Comparison of ENCODE assay signal across 9 mouse cellular contexts in the genomic region with DNA sequence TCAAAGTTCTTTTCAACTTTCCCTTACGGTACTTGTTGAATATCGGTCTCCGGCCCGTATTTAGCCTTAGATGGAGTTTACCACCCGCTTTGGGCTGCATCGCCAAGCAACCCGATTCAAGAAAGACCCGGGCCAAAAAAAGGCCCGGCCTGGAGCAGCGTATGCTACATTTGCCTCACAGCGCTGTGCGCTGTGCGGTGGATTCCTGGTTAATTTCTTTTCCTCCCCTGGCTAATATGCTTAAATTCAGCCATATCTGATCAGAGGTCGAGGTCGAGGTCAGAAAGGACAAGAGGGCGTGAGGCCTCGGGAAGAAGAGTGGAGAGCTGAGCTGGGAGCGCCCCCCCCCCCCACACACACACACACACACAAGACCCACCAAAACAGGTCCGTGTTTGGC. TPM values are rescaled to one million over a fixed set of nuclear protein-coding genes. Genes with fewer than 3 reads are reported as not detected.
DNase-seq lines count a peak whose midpoint lies in the region; ATAC-seq and TF ChIP-seq lines count a peak whose summit lies in the region.
"Had no signal": no experiment of that assay in that cellular context is flagged by ENCODE, and none has a peak within 500 bp of the region (broad histone marks: within the 10 kb centered on the region; RNA-seq: fewer than 3 reads in every experiment).

No protein-coding gene starts in this region.

- H3K9me3 ChIP-seq in kidney, embryonic 14.5 days (ENCODE audit: control insufficient read depth, low read length), result no peaks in the 10 kb centered on the region
- H3K9me3 ChIP-seq in embryonic facial prominence, embryonic 10.5 days, result no peaks in the 10 kb centered on the region
- H3K9me3 ChIP-seq: embryonic facial prominence, embryonic 13.5 days; lung, embryonic 15.5 days had no signal

- H3K27me3 ChIP-seq in kidney, embryonic 14.5 days (ENCODE audit: control insufficient read depth, insufficient read depth, low read length), result no peaks in the 10 kb centered on the region
- no peaks in the 10 kb centered on the region; the same call in none of the 2 replicates for H3K27me3 ChIP-seq in embryonic facial prominence, embryonic 10.5 days (replicated peaks; ENCODE audit: low read depth, poor library complexity, severe bottlenecking)
- no peaks in the 10 kb centered on the region for H3K27me3 ChIP-seq in heart, adult 2 months (ENCODE audit: control insufficient read depth, insufficient read depth, low read length)
- H3K27me3 ChIP-seq: lung, embryonic 15.5 days had no signal

- no peak overlapping the region for H3K4me3 ChIP-seq in kidney, embryonic 14.5 days (ENCODE audit: low read length)
- no peak overlapping the region for H3K4me3 ChIP-seq in embryonic facial prominence, embryonic 10.5 days
- H3K4me3 ChIP-seq in heart, adult 2 months, result no peak overlapping the region
- H3K4me3 ChIP-seq: embryonic facial prominence, embryonic 13.5 days; lung, embryonic 15.5 days had no signal

- no peaks in the 10 kb centered on the region for H3K79me2 ChIP-seq in heart, adult 2 months (replicated peaks; ENCODE audit: control insufficient read depth, insufficient read depth, low read length)

- intact Hi-C loops in heart, adult 2 months (cut with DNase I), result loop anchor here (5.0 kb wide), 1 partner anchor 117 kb away; no protein-coding TSS in a partner anchor

- no peak overlapping the region for H3K9ac ChIP-seq in kidney, embryonic 14.5 days (ENCODE audit: low read depth, low read length)
- H3K9ac ChIP-seq in heart, adult 2 months (ENCODE audit: low read depth, low read length), result no peak overlapping the region
- H3K9ac ChIP-seq: embryonic facial prominence, embryonic 13.5 days; lung, embryonic 15.5 days had no signal

- no peak overlapping the region for H3K27ac ChIP-seq in kidney, embryonic 14.5 days (ENCODE audit: low read depth, low read length)
- H3K27ac ChIP-seq in embryonic facial prominence, embryonic 10.5 days (replicated peaks), result no peak overlapping the region
- H3K27ac ChIP-seq in heart, adult 2 months, result no peak overlapping the region
- H3K27ac ChIP-seq: embryonic facial prominence, embryonic 13.5 days; lung, embryonic 15.5 days had no signal

- TF ChIP-seq CTCF in heart, adult 2 months (IDR thresholded peaks at IDR 0.05), result no peak

- H3K4me1 ChIP-seq in kidney, embryonic 14.5 days (ENCODE audit: control insufficient read depth, insufficient read depth, low read length), result no peaks in the 10 kb centered on the region
- peaks cover 4% of the 10 kb centered on the region for H3K4me1 ChIP-seq in embryonic facial prominence, embryonic 10.5 days
- H3K4me1 ChIP-seq in heart, adult 2 months (ENCODE audit: control insufficient read depth, insufficient read depth, low read length), result no peaks in the 10 kb centered on the region
- H3K4me1 ChIP-seq: embryonic facial prominence, embryonic 13.5 days; lung, embryonic 15.5 days had no signal

- TF ChIP-seq POLR2A in heart, adult 2 months (IDR thresholded peaks at IDR 0.05; ENCODE audit: insufficient read depth, low read depth, low read length), result no peak

- no peaks in the 10 kb centered on the region for H3K36me3 ChIP-seq in kidney, embryonic 14.5 days (ENCODE audit: control insufficient read depth, insufficient read depth, low read length)
- no peaks in the 10 kb centered on the region for H3K36me3 ChIP-seq in embryonic facial prominence, embryonic 10.5 days (replicated peaks)
- H3K36me3 ChIP-seq in heart, adult 2 months (ENCODE audit: control insufficient read depth, insufficient read depth, low read length), result no peaks in the 10 kb centered on the region
- H3K36me3 ChIP-seq: embryonic facial prominence, embryonic 13.5 days; lung, embryonic 15.5 days had no signal

- WGBS in kidney, embryonic 14.5 days, result 3% methylated on average over 19 of the region's 19 CpGs
- under 1% methylated on average over 19 of the region's 19 CpGs for WGBS in embryonic facial prominence, embryonic 10.5 days
- 10% methylated on average over 19 of the region's 19 CpGs for WGBS in heart, adult 2 months

- peak; percentile 30 for DNase-seq in kidney, postnatal 10 days
- peak; percentile 33 for DNase-seq in 3134 (ENCODE audit: extremely low read depth, insufficient read length, low spot score)
- peak; percentile 29 for DNase-seq in ES-CJ7 (ENCODE audit: low read depth, low spot score)
- DNase-seq in embryonic facial prominence, embryonic 10.5 days (ENCODE audit: low spot score), result peak; percentile 63
- no peak for DNase-seq in gastrocnemius, postnatal 4 days (ENCODE audit: low spot score in 2 of 2)
- DNase-seq in heart, adult 2 months, result no peak

- ATAC-seq in kidney, embryonic 14.5 days (ENCODE audit: low FRiP score, low TSS enrichment), result no peak

- H3K4me2 ChIP-seq in kidney, embryonic 14.5 days (replicated peaks; ENCODE audit: low read depth, low read length), result no peak overlapping the region
- H3K4me2 ChIP-seq: embryonic facial prominence, embryonic 13.5 days; lung, embryonic 15.5 days had no signal

- TF ChIP-seq EP300 in heart, adult 2 months (IDR thresholded peaks at IDR 0.05; ENCODE audit: insufficient read depth, low read depth, low read length), result no peak

RNA-seq across cellular contexts. Expression of gene Apbb1ip, which starts 29.0 kb away (rescaled TPM):
- 1.5 and 1.6 TPM in 2 replicates for polyA plus RNA-seq in kidney, embryonic 14.5 days (2014; fragmentation: Nextera tagmentation; extraction: Ambion mirVana)
- 1.6 and 1.8 TPM in 2 replicates for polyA plus RNA-seq in embryonic facial prominence, embryonic 10.5 days (2016; fragmentation: Nextera tagmentation; extraction: Ambion mirVana)
- 1 to 10 TPM; 6.7 to 7.3 TPM for total RNA-seq in gastrocnemius, postnatal 4 days (2021)
- 1 to 10 TPM; 3.0 to 4.0 TPM for total RNA-seq in heart, adult 2 months (2021)
- 1.6 and 2.4 TPM in 2 replicates for polyA plus RNA-seq in heart, adult 2 months (2012; rRNA removed)

Comparison
In these comparisons a context has a peak if more than half of its experiments do, and no peak if none do; other contexts are left out.
1. DNase-seq: peak in kidney, postnatal 10 days (single experiment), 3134 (single experiment), ES-CJ7 (single experiment) and embryonic facial prominence, embryonic 10.5 days (single experiment); none in gastrocnemius, postnatal 4 days (0 of 2) and heart, adult 2 months (0 of 2).